Mouse (Mus musculus) testis, adult 2 months (tissue): ENCODE data around the gene Pcx.

ENCODE experiments used
- CTCF ChIP-seq: fragments of 200-500 bp; IDR thresholded peaks from 2 replicates; pipeline ENCODE4 v1.5.1; 2012; ENCODE audit warnings: low read depth, mild to moderate bottlenecking, inconsistent platforms, low read length, moderate library complexity; ENCODE audit not compliant: control insufficient read depth, insufficient read depth, insufficient replicate concordance
- POLR2A ChIP-seq: fragments of 200-500 bp; IDR thresholded peaks from 2 replicates; pipeline ENCODE4 v1.6.1; 2012; ENCODE audit warnings: low read depth, mild to moderate bottlenecking, inconsistent platforms, low read length, moderate library complexity; ENCODE audit not compliant: control insufficient read depth

- TF ChIP-seq CTCF (no peak), POLR2A (no peak)
These were observed 24.4 kb downstream of the Pcx start for GRCm38 (mm10) chr19:4534646-4535045.
